Mouse (Mus musculus): ENCODE measurements around the gene Zfp850. TPM values are rescaled to one million over a fixed set of nuclear protein-coding genes. Genes with fewer than 3 reads are reported as not detected.
"Not testable (repeated sequence)": the region's sequence is repeated elsewhere in the genome, so short reads cannot be mapped to it uniquely, and the experiment has no call there.

Zfp850 gene
- polyA plus RNA-seq, 1 experiment from 2014 or later: 5.5 TPM

- not testable (repeated sequence) for H3K27ac ChIP-seq; H3K4me2 ChIP-seq; H3K27me3 ChIP-seq; H3K36me3 ChIP-seq; H3K9ac ChIP-seq; H3K9me3 ChIP-seq (replicated peaks); ATAC-seq (replicated peaks; ENCODE audit: low FRiP score); H3K4me1 ChIP-seq; H3K4me3 ChIP-seq (replicated peaks)
- 92% methylated on average over 13 of the region's 13 CpGs for WGBS
Observed at GRCm38 (mm10) chr7:27949451-27949850, 64.5 kb downstream of the Zfp850 start.

- H3K27me3 ChIP-seq; ATAC-seq (replicated peaks; ENCODE audit: low FRiP score); H3K27ac ChIP-seq; H3K36me3 ChIP-seq; H3K4me2 ChIP-seq; H3K4me3 ChIP-seq (replicated peaks); H3K9me3 ChIP-seq (replicated peaks); H3K9ac ChIP-seq; H3K4me1 ChIP-seq: not testable (repeated sequence)
- WGBS: 68% methylated on average over 6 of the region's 7 CpGs
Observed at GRCm38 (mm10) chr7:27941869-27942268, 72.0 kb downstream of the Zfp850 start.

Other genes starting within 250 kb of the Zfp850 start
- 2.4 and 2.5 TPM in 2 replicates for gene Zfp626, start 206.9 kb downstream of the Zfp850 start, polyA plus RNA-seq (2015; fragmentation: Nextera tagmentation; extraction: Ambion mirVana)
- gene Zfp59, start 175.5 kb downstream of the Zfp850 start, polyA plus RNA-seq (2015; fragmentation: Nextera tagmentation; extraction: Ambion mirVana): 8.3 and 8.8 TPM in 2 replicates
- 3.9 TPM in 2 replicates for gene Zfp607a, start 156.6 kb downstream of the Zfp850 start, polyA plus RNA-seq (2015; fragmentation: Nextera tagmentation; extraction: Ambion mirVana)
- 10.4 and 12.4 TPM in 2 replicates for gene Zfp974, start 84.7 kb downstream of the Zfp850 start, polyA plus RNA-seq (2015; fragmentation: Nextera tagmentation; extraction: Ambion mirVana)
- 21.5 and 23.0 TPM in 2 replicates for gene Zfp780b, start 34.9 kb downstream of the Zfp850 start, polyA plus RNA-seq (2015; fragmentation: Nextera tagmentation; extraction: Ambion mirVana)
- gene Psmc4, start 36.0 kb upstream of the Zfp850 start, polyA plus RNA-seq (2015; fragmentation: Nextera tagmentation; extraction: Ambion mirVana): 299 and 310 TPM in 2 replicates
- 0.58 and 3.3 TPM in 2 replicates for gene Fcgbp, start 57.1 kb upstream of the Zfp850 start, polyA plus RNA-seq (2015; fragmentation: Nextera tagmentation; extraction: Ambion mirVana)
- 0.03 TPM in 1 of 2 replicates, not detected in the other for gene 9530053A07Rik, start 115.4 kb upstream of the Zfp850 start, polyA plus RNA-seq (2015; fragmentation: Nextera tagmentation; extraction: Ambion mirVana)
- gene Fbl, start 155.6 kb upstream of the Zfp850 start, polyA plus RNA-seq (2015; fragmentation: Nextera tagmentation; extraction: Ambion mirVana): 147 and 154 TPM in 2 replicates
- gene Dyrk1b, start 165.4 kb upstream of the Zfp850 start, polyA plus RNA-seq (2015; fragmentation: Nextera tagmentation; extraction: Ambion mirVana): 14.3 and 15.7 TPM in 2 replicates

Measured in kidney, embryonic 15.5 days (tissue).